Mouse (Mus musculus): ENCODE results near the gene Olfr1389.
"Not testable (repeated sequence)": the region's sequence is repeated elsewhere in the genome, so short reads cannot be mapped to it uniquely, and the experiment has no call there.

GRCm38 (mm10) chr11:49386118-49386517, 36.7 kb upstream of the Olfr1389 start:
- not testable (repeated sequence) for TF ChIP-seq CTCF (IDR thresholded peaks at IDR 0.05; ENCODE audit: borderline replicate concordance, insufficient read depth, low read length); POLR2A (IDR thresholded peaks at IDR 0.05; ENCODE audit: low read depth, low read length)

Data from embryonic fibroblast, embryonic 13.5 days (primary cell).